Mouse (Mus musculus): ENCODE results near the gene Arvcf. TPM values are rescaled to one million over a fixed set of nuclear protein-coding genes. Genes with fewer than 3 reads are reported as not detected.

The Arvcf gene
- polyA plus RNA-seq (2014; fragmentation: Nextera tagmentation; extraction: Ambion mirVana) = 31.7 and 33.0 TPM in 2 replicates

DNA sequence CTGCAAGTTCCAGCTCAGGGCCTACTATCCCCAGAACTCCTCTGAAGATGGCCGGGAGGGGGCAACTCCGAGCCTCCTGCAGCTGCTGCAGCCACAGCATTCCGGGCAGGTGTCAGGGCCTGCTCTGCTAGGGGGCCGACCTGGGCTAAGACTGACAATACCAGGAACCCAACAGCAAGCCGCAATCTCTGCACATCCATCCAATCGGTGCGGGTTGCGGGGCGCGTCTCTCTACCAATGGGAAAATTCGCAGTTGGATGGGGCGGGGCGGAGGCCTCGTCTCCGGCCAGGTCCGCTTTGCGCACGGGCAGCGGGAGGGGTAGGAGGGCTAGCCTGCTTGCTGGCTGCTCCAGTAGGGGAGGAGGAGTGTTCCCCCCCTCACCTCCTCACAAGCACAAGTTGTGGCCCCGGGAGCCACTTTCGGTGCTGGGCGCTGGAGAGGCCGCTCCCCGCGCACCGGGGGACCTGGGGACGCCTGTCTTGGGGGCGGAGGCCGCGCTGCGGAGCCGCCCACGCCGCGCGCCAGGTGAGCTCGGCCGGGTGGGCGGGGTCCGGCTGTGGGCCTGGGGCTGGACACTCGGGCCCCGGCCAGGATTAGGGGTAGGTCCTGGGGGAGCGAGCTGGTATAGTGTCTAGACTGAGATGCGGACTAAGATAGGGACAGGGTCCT, at the start of gene Arvcf, which contains the start of gene Tango2:
Gene Arvcf, plus strand, starts transcription at position 252 of the 670 bp plus-strand sequence.
Gene Tango2, minus strand, starts transcription at position 173 of the 670 bp plus-strand sequence.
- H3K36me3 ChIP-seq (ENCODE audit: control insufficient read depth, insufficient read depth, low read length) = no peaks in the 10 kb centered on the region
- ATAC-seq (replicated peaks; ENCODE audit: low FRiP score, low TSS enrichment, low read depth) (peak; percentile 87), DNase-seq (ENCODE audit: low spot score) (peak; percentile 96)
- 0% methylated on average over 42 of the region's 44 CpGs for WGBS
- peak within 1 kb of the TSS; percentile 66 for H3K4me3 ChIP-seq (ENCODE audit: low read depth, low read length)
- peaks cover 13% of the 10 kb centered on the region for H3K27me3 ChIP-seq (replicated peaks; ENCODE audit: control insufficient read depth, insufficient read depth, low read length)
- no peak within 1 kb of the TSS for H3K27ac ChIP-seq (ENCODE audit: low read depth)
- H3K9me3 ChIP-seq (ENCODE audit: control insufficient read depth, low read length) = no peaks in the 10 kb centered on the region
- peak within 1 kb of the TSS; percentile 99 for H3K4me2 ChIP-seq (ENCODE audit: low read length)
- peak within 1 kb of the TSS; percentile 54 for H3K9ac ChIP-seq (ENCODE audit: low read length)
- H3K4me1 ChIP-seq (replicated peaks; ENCODE audit: control insufficient read depth, insufficient read depth, low read length) = peaks cover 8% of the 10 kb centered on the region

- Histone ChIP-seq H3K27ac (ENCODE audit: low read depth) (no peak overlapping the region), H3K4me3 (ENCODE audit: low read depth, low read length) (no peak overlapping the region), H3K9ac (ENCODE audit: low read length) (no peak overlapping the region), H3K36me3 (ENCODE audit: control insufficient read depth, insufficient read depth, low read length) (0 out of 2 replicates have a peak, but pooled peaks cover 3% of the 10 kb centered on the region), H3K9me3 (ENCODE audit: control insufficient read depth, low read length) (no peaks in the 10 kb centered on the region), H3K4me1 (replicated peaks; ENCODE audit: control insufficient read depth, insufficient read depth, low read length) (no peaks in the 10 kb centered on the region), H3K27me3 (replicated peaks; ENCODE audit: control insufficient read depth, insufficient read depth, low read length) (no peaks in the 10 kb centered on the region), H3K4me2 (ENCODE audit: low read length) (no peak overlapping the region)
- DNase-seq (ENCODE audit: low spot score) (no peak), ATAC-seq (replicated peaks; ENCODE audit: low FRiP score, low TSS enrichment, low read depth) (no peak)
- 87% methylated on average over 1 of the region's 1 CpGs for WGBS
Measured at GRCm38 (mm10) chr16:18308159-18308558, 39.8 kb upstream of the Arvcf start.

GRCm38 (mm10) chr16:18318992-18319391, 29.0 kb upstream of the Arvcf start:
- Histone ChIP-seq H3K4me2 (ENCODE audit: low read length) (no peak overlapping the region), H3K27ac (ENCODE audit: low read depth) (no peak overlapping the region), H3K36me3 (ENCODE audit: control insufficient read depth, insufficient read depth, low read length) (no peaks in the 10 kb centered on the region), H3K9ac (ENCODE audit: low read length) (no peak overlapping the region), H3K4me3 (ENCODE audit: low read depth, low read length) (no peak overlapping the region), H3K27me3 (replicated peaks; ENCODE audit: control insufficient read depth, insufficient read depth, low read length) (no peaks in the 10 kb centered on the region), H3K9me3 (ENCODE audit: control insufficient read depth, low read length) (no peaks in the 10 kb centered on the region), H3K4me1 (replicated peaks; ENCODE audit: control insufficient read depth, insufficient read depth, low read length) (no peaks in the 10 kb centered on the region)
- 77% methylated on average over 3 of the region's 3 CpGs for WGBS
- ATAC-seq (replicated peaks; ENCODE audit: low FRiP score, low TSS enrichment, low read depth) (no peak), DNase-seq (ENCODE audit: low spot score) (no peak)

DNA sequence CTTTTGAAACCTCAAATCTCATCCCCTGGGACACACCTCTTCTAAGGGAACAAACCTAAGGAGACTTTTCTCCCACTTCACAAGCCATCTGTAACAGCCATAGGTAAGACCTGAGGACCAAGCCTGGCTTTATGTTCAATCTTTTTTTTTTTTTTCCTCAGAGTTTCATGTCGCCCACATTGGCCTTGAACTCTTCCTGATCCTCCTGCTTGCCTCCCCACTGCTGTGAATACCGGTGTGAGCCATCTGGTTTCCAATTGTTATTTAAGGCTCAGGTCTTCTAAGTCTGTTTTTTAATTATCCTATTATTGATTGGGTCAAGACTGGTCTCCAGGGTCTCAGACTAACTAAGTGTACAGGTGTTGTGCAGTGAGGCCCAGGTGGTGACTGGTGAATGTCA, 26.5 kb upstream of the Arvcf start:
- no peaks in the 10 kb centered on the region for H3K27me3 ChIP-seq (replicated peaks; ENCODE audit: control insufficient read depth, insufficient read depth, low read length)
- no peaks in the 10 kb centered on the region for H3K36me3 ChIP-seq (ENCODE audit: control insufficient read depth, insufficient read depth, low read length)
- no peak overlapping the region for H3K9ac ChIP-seq (ENCODE audit: low read length)
- no peak for DNase-seq (ENCODE audit: low spot score)
- no peaks in the 10 kb centered on the region for H3K4me1 ChIP-seq (replicated peaks; ENCODE audit: control insufficient read depth, insufficient read depth, low read length)
- H3K4me2 ChIP-seq (ENCODE audit: low read length) = no peak overlapping the region
- WGBS = 80% methylated on average over 2 of the region's 2 CpGs
- no peak overlapping the region for H3K27ac ChIP-seq (ENCODE audit: low read depth)
- H3K9me3 ChIP-seq (ENCODE audit: control insufficient read depth, low read length) = no peaks in the 10 kb centered on the region
- ATAC-seq (replicated peaks; ENCODE audit: low FRiP score, low TSS enrichment, low read depth) = no peak
- H3K4me3 ChIP-seq (ENCODE audit: low read depth, low read length) = no peak overlapping the region

DNA sequence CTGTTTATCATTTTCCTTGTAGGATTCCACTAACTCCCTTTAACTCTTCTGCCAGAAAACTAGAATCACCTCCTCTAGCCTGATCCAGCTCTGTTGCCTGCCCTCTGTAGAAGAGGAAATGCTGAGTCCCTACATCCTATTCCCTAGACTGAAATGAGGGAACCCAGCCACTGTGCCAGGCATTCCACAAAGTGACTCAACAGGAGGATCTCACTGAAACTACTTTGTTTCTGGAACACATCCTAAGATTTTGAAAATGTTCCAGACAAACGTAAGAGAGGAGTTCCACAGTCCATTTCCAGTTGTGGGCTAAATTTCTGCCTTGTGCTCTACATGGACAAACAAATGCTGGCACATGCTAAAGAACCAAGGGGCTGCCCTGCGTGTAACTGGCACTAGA, 24.5 kb upstream of the Arvcf start:
- no peak overlapping the region for H3K4me2 ChIP-seq (ENCODE audit: low read length)
- no peak overlapping the region for H3K4me3 ChIP-seq (ENCODE audit: low read depth, low read length)
- no peaks in the 10 kb centered on the region for H3K27me3 ChIP-seq (replicated peaks; ENCODE audit: control insufficient read depth, insufficient read depth, low read length)
- 78% methylated on average over 2 of the region's 2 CpGs for WGBS
- ATAC-seq (replicated peaks; ENCODE audit: low FRiP score, low TSS enrichment, low read depth) (no peak), DNase-seq (ENCODE audit: low spot score) (no peak)
- no peak overlapping the region for H3K9ac ChIP-seq (ENCODE audit: low read length)
- no peaks in the 10 kb centered on the region for H3K9me3 ChIP-seq (ENCODE audit: control insufficient read depth, low read length)
- H3K36me3 ChIP-seq (ENCODE audit: control insufficient read depth, insufficient read depth, low read length) = no peaks in the 10 kb centered on the region
- H3K27ac ChIP-seq (ENCODE audit: low read depth) = no peak overlapping the region
- H3K4me1 ChIP-seq (replicated peaks; ENCODE audit: control insufficient read depth, insufficient read depth, low read length) = no peaks in the 10 kb centered on the region

DNA sequence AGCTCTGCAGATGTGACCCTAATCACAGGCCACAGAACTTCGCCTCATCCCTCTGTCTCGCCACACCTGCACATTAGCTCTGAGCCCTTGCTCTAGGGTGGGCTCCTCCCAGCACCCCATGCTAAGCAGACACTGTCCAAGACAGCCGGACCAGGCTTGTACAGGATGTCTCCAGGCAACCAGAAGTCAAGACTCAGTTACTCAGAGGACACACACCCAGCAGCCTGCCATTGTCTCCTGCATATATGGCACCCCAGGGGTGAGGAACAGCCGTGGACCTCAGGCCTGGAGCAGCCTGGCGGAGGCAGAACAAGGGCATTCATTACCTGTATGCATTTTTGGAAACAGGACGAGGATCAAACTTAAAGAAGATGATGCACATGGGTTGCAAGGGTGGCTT, 24.0 kb upstream of the Arvcf start:
- Histone ChIP-seq H3K27me3 (replicated peaks; ENCODE audit: control insufficient read depth, insufficient read depth, low read length) (no peaks in the 10 kb centered on the region), H3K4me3 (ENCODE audit: low read depth, low read length) (no peak overlapping the region), H3K9me3 (ENCODE audit: control insufficient read depth, low read length) (no peaks in the 10 kb centered on the region), H3K9ac (ENCODE audit: low read length) (no peak overlapping the region), H3K4me1 (replicated peaks; ENCODE audit: control insufficient read depth, insufficient read depth, low read length) (no peaks in the 10 kb centered on the region), H3K4me2 (ENCODE audit: low read length) (no peak overlapping the region), H3K27ac (ENCODE audit: low read depth) (no peak overlapping the region), H3K36me3 (ENCODE audit: control insufficient read depth, insufficient read depth, low read length) (no peaks in the 10 kb centered on the region)
- DNase-seq (ENCODE audit: low spot score) (no peak), ATAC-seq (replicated peaks; ENCODE audit: low FRiP score, low TSS enrichment, low read depth) (no peak)
- WGBS = 86% methylated on average over 6 of the region's 6 CpGs

DNA sequence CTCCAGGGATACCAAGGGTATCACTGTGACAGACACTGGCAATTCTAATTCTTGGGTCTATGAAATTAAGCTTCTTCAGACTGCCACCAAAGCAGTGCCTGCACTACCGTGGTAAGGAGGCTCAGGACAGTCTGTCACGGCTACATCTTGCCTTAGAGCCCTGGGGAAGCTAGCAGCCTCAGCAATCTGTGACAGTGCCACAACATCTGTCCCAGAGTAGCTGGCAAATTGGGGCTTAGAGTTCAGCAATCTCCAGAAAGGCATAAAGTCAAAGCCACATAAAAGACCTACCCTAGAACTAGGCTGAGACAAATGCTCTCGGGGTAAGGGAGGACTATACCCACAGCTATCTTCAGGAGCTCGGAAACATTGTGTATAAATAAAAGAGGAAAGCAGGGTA, 22.2 kb upstream of the Arvcf start:
- Histone ChIP-seq H3K4me1 (replicated peaks; ENCODE audit: control insufficient read depth, insufficient read depth, low read length) (no peaks in the 10 kb centered on the region), H3K9me3 (ENCODE audit: control insufficient read depth, low read length) (no peaks in the 10 kb centered on the region), H3K9ac (ENCODE audit: low read length) (no peak overlapping the region), H3K27me3 (replicated peaks; ENCODE audit: control insufficient read depth, insufficient read depth, low read length) (no peaks in the 10 kb centered on the region), H3K36me3 (ENCODE audit: control insufficient read depth, insufficient read depth, low read length) (no peaks in the 10 kb centered on the region), H3K4me2 (ENCODE audit: low read length) (no peak overlapping the region), H3K4me3 (ENCODE audit: low read depth, low read length) (no peak overlapping the region), H3K27ac (ENCODE audit: low read depth) (no peak overlapping the region)
- DNase-seq (ENCODE audit: low spot score) = no peak
- no peak for ATAC-seq (replicated peaks; ENCODE audit: low FRiP score, low TSS enrichment, low read depth)
- WGBS = 61% methylated on average over 4 of the region's 4 CpGs

DNA sequence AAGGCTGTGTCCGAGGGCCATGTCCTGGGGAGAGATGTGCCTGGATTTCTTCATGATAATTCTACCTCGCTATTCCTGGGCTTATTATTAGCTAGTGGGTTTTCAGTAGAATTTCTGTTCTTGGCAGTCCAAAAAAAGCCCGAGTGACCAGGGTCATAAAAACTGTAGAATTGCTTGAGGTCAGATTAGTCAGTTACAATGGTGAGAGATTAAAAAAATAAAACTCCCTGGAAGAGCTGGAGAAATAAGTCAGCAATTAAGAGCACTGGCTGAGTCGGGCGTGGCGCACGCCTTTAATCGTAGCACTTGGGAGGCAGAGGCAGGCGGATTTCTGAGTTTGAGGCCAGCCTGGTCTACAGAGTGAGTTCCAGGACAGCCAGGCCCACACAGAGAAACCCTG, 20.0 kb upstream of the Arvcf start:
- H3K27ac ChIP-seq (ENCODE audit: low read depth) = no peak overlapping the region
- no peaks in the 10 kb centered on the region for H3K9me3 ChIP-seq (ENCODE audit: control insufficient read depth, low read length)
- no peak for DNase-seq (ENCODE audit: low spot score)
- H3K9ac ChIP-seq (ENCODE audit: low read length) = no peak overlapping the region
- ATAC-seq (replicated peaks; ENCODE audit: low FRiP score, low TSS enrichment, low read depth) = no peak
- H3K36me3 ChIP-seq (ENCODE audit: control insufficient read depth, insufficient read depth, low read length) = no peaks in the 10 kb centered on the region
- no peaks in the 10 kb centered on the region for H3K4me1 ChIP-seq (replicated peaks; ENCODE audit: control insufficient read depth, insufficient read depth, low read length)
- H3K4me3 ChIP-seq (ENCODE audit: low read depth, low read length) = no peak overlapping the region
- no peak overlapping the region for H3K4me2 ChIP-seq (ENCODE audit: low read length)
- 88% methylated on average over 9 of the region's 9 CpGs for WGBS
- no peaks in the 10 kb centered on the region for H3K27me3 ChIP-seq (replicated peaks; ENCODE audit: control insufficient read depth, insufficient read depth, low read length)

DNA sequence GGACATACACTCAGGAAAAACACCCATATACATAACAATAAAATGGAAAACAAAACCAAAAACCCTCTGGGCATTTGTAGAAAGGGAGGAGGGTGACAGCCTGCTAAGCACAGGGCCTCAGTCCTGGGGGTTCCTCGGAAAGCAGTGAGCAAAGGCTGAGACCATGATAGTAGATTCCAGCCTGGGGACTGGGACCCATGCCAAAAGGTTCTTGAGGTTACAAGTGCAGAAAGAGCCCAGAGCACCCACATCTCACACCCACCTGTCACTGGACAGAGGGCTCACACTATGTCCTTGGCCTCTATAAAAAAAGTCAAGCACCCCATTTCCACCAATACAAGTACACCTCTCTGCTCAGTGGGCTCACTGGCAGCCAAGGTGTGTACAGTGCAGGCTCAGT, 19.5 kb upstream of the Arvcf start:
- H3K27ac ChIP-seq (ENCODE audit: low read depth) = no peak overlapping the region
- WGBS = 63% methylated on average over 1 of the region's 1 CpGs
- no peaks in the 10 kb centered on the region for H3K9me3 ChIP-seq (ENCODE audit: control insufficient read depth, low read length)
- no peak overlapping the region for H3K9ac ChIP-seq (ENCODE audit: low read length)
- no peak for DNase-seq (ENCODE audit: low spot score)
- H3K4me3 ChIP-seq (ENCODE audit: low read depth, low read length) = no peak overlapping the region
- H3K27me3 ChIP-seq (replicated peaks; ENCODE audit: control insufficient read depth, insufficient read depth, low read length) = no peaks in the 10 kb centered on the region
- no peak overlapping the region for H3K4me2 ChIP-seq (ENCODE audit: low read length)
- no peaks in the 10 kb centered on the region for H3K4me1 ChIP-seq (replicated peaks; ENCODE audit: control insufficient read depth, insufficient read depth, low read length)
- no peaks in the 10 kb centered on the region for H3K36me3 ChIP-seq (ENCODE audit: control insufficient read depth, insufficient read depth, low read length)
- no peak for ATAC-seq (replicated peaks; ENCODE audit: low FRiP score, low TSS enrichment, low read depth)

Data from intestine, embryonic 14.5 days (tissue).